Mouse (Mus musculus) frontal cortex, postnatal 14 days (tissue): ENCODE data around the gene Cxcr4.
A peak's percentile ranks its signal among the peaks of the same experiment; 100 is the strongest.

Experiments
- DNase-seq, 2 experiments: peaks; one replicate each; pipeline ENCODE4 v3.0.0; 2022; ENCODE audit warnings: low spot score in 2 of 2

Cxcr4 gene

DNA sequence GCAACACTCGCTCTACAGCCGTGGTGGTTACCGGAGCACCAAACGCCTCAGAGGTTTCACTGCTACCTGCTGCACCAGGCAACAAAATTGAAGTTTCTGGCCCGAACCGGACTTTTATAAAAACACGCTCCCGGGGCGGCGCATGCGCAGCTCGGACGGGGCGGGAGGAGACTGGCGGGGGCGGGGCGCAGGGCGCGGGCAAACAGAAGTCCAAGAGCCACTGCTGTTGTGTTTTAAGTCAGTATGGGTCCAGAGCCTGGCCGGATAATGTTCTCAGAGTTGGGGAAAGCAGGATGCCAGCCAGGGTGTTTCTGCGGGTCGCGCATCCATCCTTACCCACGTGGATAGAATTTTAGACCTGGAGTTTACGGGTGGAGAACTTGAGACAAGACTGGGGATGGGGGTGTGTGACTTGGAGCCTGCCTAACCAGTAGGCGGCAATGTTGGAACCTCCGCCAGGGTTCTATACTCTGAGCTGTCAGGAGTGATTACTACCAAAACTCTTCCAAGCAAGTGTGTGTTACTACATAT, at the start of gene Cxcr4:
TSS of gene Cxcr4 (minus strand) at position 83 of the 531 bp plus-strand sequence.
- DNase-seq, result peak; percentile 29 to 36

DNA sequence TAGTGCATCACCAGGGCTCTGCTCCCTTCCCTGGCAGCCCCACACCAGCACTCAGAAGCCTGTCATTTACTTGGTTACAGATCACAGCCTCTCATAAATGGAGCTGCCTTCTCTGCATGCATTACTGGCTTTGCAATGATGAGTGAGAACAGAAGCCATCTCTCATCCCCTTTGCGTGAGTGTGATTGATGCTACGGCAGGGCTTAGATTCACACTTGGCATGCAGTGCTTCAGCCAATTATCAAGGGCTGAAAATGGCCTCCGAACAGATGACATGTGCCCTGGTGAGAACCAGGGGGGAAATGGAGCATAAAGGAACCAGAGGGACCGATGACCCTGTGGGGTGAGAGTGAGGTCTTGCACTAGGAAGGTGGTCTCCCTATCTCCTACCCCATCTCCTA, 47.6 kb upstream of the Cxcr4 start:
- no peak for DNase-seq

DNA sequence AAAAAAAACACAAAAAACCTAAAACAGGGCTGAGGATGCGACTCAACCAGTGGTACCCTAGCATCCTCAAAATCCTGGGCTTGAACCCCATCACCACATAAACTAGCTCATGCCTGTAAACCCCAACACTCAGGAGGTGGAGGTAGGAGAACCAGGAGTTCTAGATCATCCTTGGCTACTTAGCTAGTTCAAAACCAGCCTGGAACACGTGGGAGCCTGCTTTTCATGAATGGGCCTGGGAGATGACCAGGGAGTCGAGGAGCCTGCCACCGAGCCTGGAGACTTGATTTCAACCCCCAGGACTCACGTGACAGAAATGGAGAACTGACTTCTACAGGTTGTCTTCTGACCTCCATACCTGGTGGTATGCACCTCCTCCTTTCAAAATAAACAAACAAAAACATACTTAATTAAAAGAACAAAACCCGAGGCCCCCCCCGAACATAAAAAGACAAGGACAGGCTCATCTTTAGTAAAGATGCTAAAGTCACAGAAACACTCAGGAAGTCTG, 45.2 kb upstream of the Cxcr4 start:
- no peak for DNase-seq

DNA sequence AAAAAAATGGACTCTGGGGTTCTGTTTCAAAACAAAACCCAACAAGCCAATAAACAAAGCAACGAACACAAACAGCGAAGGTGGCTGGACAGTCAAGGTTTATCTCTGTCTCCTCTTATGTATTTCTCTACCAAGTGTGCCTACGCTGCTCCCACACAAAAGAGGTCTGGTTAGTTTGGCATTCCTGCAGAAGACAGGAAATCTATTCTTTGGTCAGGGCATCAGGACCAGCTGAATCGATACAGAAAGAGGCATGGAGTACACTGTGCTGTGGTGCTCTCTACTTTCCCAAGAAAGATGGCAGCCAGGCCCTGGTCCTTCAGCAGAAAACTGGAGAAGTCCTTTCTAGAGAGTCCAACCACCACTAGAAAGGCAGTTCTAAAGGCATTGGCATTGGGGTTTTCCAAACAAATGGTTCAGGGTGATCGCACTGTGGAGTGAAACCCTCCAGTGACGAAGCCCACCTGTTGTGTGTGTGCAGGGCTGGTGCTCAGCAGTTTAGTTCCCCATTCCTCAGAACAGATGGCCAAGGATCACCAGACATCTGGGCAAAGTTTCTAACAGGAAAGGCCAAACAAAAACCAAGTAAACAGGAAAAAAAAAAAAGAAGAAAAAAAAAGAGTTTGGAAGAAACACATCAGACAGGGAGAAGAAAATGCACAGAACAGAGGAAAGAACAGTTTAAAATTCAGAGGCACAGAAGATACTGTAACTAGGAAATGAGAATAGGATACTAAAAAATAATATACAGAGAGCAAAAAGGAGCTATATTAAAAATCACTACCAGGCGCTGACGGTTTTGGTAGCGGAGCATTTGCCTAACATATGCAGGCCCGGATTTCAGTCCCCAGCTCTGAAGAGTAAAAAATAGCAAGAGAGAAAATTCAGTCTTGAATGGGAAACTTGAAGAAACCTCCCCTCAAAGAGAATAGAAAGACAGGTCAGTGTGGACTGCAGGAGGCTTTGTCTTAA, 44.5 kb upstream of the Cxcr4 start:
- no peak for DNase-seq

DNA sequence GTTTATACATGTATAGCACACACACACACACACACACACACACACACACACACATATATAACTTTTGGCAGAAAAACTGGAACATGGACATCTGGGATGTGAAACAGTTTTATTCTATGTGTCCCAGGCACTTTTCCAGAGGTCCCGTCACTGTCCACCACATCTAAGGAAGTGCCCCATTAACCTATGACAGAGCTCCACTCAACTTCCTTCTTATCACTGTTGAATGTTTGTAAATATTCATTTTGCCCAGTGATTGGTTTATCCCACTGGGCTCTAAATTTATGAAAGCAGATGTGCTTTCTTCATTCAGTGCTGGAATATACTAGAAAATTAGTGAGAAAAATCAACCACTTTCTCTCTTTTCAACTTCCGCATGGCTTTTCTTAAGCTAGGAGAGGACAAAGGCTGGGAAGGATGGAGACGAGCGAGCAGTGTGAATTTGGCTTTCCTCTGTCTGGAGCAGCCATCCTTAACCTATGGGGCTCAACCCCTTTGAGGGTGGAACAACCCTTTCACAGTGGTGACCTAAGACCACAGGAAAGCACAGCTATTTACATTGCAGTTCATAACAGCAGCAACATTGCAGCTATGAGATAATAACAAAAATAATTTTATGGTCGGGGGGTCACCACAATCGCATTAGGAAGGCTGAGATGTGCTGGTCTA, 41.8 kb upstream of the Cxcr4 start:
- no peak for DNase-seq

DNA sequence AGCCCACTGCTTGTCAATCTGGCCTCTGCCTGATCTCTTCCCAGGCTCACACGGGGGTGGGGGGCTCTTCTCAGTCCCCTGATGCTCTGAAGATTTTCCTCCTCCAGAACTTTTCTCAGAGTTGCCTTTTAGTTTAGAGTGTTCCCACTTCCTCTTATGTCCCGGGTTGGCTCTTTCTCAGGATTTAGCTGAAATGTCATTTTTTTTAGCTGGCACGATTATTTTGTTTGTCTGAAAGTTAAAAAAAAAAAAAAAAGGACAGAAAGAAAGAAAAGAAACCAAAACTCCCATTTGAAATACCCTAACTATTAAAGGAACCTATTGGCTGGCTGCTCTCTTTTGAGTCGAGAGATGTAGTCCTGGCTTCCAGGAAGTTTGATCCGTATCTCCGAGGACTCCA, 40.4 kb upstream of the Cxcr4 start:
- no peak for DNase-seq

DNA sequence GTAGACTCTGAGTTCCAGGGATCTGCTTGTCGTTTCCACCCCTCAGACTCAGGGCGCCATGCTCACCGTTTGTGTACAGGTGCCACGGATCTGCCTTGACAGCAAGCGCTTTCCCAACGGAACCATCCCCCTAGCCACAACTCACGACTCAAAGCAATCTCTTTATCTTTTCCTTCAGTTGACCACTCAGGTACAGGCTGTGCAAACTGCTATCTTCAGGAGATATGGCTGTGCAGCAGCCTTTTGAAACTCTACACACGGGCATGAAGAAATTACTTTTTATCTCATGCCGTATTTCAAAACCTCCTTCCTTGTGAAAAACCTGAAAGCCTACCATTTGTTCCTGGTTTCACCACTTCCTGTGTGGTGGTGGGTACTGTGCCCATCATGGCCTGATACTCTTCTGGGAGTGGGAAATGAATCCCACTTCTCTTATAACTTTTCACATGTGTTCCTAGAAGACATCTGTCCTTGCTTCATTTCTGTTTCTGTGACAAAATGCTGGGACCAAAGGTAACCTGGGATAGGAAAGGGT, 34.1 kb upstream of the Cxcr4 start:
- no peak for DNase-seq

DNA sequence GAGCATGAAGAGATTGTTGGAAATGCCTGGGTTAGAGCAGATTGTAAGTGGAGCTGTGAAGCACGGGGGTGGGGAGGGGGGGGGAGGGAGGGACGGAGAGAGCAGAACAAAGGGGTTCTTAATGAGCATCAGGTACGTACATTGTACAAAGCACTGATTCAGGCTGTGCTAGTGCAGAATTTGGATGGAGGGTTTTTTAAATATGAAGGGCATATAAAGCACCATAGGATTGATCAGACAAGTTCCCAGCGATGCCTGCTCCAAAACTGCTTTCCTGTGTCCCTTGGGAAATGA, 31.4 kb upstream of the Cxcr4 start:
- DNase-seq, result no peak

DNA sequence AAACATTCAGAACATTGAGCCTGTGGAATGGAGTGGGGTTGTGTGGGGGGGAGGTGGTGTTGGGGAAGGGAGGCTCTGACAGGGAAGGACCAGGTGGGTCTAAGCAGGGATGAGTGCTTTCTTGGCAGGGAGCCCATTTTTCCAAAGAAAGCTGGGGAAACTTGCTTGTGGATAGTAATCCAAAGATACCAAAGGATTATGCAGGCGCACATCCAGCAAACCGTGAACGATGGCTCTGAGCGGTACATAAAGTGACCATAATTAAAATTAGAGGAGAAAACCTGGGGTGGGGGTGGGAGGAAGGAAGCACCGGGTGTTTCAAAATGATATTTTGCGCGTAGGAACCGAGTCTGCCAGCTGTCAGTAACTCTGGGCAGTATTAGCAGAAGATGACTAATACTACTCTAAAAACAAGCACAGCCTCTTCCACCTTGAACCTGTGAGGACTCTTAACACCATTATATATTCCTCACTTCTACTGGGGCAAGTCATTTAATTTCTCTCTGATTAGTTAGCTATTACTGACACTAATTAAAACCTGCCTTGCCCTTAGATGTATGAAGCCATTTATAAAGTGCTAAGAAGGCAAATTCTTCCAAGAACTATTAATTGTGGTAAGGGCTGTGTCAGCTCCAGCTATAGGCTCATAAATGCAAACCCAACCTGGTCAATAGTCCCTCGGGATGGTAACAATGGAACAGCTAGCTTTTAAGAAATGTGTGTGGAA, 30.9 kb upstream of the Cxcr4 start:
- no peak for DNase-seq

DNA sequence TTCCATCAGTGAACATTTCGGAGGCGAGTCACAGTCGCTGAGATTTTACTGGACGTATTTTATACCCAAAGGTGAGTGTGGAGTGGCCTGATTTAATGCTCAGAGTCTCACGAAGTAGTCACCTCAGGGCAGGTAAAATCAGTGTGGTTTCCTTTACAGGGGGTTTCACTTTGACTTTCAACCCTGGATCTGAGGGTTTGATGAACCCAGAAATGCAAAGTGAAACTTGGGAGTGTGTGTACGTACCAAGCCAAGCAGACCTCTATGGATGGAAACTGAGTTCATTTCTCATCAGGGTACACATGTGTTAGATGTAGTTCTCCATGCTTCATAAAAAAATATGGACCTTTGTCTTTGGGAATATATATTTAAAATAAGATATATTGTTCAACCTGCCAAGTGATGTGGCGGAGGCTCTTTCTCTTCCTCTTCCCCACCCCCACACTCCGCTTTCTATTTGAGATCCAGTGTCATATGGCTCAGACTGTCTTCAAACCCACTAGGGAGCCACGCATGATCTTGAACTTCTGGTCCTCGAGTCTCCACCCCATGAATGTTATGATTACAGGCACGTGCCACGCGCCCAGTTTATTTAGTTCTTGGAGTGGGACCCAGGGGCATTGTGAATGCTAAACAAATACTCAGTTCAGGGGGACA, 25.7 kb upstream of the Cxcr4 start:
- no peak for DNase-seq

DNA sequence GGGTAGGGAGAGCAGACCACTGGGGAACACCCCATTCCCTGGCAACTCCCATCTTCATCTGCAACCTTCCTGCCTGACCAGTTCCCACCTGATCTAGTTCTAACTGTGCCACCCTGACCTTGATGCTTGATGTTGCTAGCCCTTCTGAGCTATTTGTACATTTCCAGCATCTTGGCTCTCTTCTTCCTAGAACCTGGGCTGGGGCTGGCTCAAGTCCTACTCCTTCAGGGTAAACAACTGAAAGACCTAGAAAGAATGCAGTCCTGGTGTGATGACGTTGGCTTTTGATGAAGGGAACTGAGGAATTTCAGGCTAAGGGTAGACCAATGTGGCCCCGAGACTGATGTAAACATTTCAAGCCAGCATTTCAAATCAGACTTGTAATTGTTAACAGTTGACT, 24.5 kb upstream of the Cxcr4 start:
- DNase-seq, result no peak

DNA sequence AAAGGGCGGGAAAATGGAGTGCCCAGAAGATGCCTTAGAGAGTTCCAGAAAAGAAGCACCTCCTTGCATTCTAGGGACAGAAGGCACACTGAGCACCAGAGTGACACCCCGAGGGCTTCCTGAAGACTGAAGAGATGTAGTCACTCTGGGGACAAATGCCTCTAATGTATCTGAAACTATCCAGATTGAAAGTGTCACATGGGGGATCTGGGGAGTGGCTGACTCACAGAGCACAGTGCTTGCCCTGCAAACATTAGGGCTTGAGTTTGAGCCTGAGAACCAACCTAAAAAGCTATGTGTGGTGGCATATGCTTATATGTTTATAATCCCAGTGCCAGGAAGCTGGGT, 23.3 kb upstream of the Cxcr4 start:
- no peak for DNase-seq

DNA sequence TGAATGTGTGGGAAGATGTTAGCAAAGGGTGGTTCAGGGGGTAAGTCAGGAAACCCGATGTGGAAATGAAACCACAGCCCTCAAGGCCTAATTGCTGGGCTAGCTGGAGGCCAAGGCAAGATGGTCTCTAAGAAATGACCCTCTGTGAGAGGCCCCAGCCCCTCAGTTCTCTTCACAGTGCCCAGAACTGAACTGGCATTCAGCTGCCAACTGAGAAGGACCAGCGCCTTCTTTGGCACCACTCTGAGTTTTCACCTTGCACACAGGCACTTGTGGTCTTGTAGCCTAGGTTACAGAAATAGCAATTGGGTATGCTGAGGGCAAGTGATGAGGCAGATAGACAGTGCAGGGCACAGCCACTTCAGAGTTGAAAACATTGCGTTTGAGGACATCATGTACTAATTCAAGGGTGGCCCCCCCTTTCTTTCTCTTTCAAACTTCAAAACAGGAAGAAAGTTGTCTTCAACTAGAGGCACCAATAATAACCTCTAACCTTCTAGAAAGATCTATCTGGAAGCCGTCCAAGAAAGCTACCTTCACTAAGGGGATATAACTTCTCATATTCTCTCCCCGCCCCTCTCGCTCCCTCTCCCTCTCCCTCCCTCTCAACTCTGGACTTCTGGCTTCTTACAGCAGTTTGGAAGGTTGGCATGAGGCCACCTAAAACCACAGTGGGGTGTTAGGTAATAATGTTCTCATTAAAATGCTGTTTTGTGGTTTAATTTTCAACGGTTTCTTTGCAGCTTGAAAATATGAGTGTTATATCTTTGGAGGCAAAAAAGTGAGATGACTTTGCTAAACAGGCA, 22.8 kb upstream of the Cxcr4 start:
- no peak for DNase-seq

DNA sequence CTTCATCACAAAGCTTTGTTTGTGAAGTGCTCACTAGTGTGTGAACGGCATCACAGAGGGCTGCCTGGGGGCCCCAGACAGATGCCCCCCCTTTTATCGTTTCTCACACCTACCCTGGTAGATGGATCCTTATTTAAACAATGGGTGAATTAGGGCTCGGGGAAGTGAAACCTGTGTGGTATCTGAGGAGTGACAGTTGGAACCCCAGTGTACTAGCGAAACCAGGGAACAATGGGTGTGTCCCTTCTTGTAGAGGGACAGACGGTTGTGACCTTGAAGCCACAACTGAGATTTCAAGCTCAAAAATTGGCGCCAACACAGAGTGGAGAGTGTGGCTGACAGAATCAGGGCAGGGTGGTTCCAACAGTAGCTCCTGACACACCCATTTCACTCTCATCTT, 16.0 kb upstream of the Cxcr4 start:
- no peak for DNase-seq

DNA sequence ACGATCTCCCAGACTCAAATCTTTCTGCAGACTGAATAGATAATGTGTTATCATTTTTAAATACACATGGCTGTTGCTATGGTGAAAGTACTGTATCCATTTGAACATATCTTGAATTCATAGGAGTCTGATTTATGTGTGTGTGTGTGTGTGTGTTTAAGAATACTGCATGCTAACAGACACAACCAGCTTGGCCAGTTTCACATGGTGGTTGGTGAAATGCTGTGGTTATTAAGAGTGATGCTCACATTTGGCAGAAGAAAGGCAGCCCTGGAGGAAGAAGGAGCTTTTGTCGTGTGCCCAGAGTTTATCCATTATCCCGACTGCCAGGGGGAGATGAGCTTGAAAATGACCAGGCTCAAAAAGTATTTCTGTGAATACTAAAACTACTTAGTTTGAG, 15.3 kb upstream of the Cxcr4 start:
- DNase-seq, result no peak

DNA sequence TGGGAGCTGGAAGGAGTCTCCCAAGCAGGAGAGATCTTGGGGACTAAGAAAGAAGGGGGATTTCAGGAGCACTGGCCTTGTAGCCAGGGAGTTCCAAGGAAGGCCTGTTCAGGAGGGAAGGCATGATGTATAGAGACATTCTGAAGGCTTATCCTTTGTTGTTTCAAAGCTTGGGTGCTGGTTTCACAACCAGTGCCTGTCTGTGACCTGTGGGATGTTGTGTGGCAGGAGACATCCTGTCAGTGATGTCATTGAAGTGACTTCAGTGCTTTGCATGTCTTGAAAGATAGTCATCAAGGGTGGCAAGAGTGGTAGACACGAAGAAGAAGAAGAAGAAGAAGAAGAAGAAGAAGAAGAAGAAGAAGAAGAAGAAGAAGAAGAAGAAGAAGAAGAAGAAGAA, 13.7 kb upstream of the Cxcr4 start:
- DNase-seq, result no peak

DNA sequence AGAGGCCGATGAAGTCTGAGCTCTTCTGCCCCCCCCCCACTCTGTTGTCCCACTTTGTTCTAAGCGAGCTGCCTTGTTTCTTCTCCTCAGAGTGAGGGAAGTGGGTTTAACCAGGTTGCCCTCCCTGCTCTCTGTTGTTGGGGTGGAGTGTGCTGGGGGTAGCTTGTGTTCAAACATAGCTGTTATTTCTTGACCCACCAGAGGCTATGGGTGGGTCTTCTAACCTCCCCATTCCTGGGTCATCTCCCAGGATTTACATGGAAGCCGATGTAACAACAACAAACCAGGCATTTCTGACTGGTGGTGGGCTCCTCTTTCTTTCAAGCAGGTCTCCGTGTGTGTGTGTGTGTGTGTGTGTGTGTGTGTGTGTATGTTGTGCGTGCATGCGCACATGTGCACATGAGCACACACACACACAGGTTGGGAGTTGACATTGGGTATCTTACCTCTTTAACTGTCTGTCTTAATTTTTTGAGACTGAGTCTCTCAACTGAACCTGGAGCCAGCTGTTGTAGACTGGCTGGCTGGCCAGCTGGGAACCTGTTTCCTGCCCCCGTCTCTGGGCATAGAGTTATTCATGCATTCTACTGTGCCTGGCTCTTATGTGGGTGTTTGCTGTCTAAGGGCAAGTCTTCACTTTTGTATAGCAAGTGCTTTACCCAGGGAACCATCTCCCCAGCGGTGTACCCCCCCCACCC, 10.7 kb upstream of the Cxcr4 start:
- DNase-seq, result no peak

DNA sequence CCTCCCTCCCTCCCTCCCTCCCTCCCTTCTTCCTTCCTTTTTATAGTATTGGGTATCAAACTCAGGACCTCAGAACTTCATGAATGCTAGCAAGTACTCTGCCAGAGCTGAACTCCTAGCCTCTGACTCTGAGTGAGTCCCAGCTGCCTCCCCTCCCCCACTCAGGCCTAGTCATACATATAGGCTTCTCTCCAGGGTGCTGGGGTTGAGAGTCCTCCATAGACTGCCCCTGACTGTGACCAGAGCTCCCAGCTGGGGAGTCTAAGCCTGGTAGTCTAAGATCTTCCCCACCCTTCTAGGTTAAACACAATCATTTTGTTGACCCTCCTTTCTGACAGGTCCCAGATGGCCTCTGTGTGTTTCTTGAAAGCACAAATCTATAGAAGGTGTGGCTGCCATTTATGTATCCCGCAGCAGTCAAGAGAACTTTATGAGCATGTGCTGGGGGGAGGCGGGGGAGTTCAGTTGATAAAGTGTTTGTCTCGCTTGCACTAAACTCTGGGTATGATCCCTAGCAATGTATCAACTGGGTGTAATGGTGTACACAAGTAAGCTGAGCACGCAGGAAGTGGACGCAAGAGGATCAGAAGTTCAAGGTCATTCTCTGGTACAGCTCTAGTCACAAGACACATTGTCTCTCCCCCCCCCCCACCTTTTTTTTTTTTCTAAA, 10.1 kb upstream of the Cxcr4 start:
- DNase-seq, result no peak

DNA sequence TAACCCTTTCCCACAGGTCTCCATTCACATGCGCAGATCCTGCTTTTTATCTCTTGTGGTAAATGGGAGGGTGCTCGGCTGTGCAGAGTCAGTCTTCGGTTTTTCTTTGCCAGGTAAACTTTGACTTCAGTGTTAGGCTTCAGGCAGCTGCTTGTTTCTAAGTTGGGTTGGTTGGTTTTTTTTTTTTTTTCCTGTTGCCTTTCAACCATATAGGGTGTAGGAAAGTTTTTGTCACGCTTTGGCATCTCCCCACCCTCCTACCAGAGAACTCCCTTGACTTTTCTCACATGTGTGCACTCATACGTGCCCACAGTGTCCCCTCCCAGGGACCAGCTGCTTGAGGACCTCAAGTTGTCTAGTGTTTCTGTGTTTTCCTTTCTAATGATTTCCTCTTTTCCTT, 9.2 kb upstream of the Cxcr4 start:
- DNase-seq, result no peak

DNA sequence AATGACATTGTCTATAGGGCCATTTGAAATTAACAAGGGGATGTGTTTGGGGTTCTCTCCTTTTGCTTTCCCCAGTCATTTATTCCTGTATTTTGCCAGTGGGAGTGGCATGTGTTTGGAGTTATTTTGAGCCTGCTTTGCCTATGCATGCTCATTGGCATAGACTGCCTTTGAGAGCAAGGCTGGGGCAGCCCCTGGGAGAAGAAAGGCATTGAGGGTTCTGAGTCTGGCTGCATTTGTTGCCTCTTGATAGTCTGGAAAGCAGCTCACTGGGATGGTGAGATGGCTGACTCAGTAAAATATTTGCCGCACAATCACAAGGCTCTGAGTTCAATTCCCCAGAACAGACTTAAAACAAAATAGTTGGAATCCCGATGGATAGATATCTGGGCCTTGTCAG, 8.5 kb upstream of the Cxcr4 start:
- no peak for DNase-seq
